Mouse (Mus musculus) midbrain, embryonic 16.5 days (tissue): ENCODE data around the gene Smim6. TPM values are rescaled to one million over a fixed set of nuclear protein-coding genes. Genes with fewer than 3 reads are reported as not detected.

Experiments used
- ATAC-seq: fragments of 200-750 bp; cut with Nextera tagmentation; 2 replicates; pipeline ENCODE4 v1.8.0; 2017; ENCODE audit warnings: moderate TSS enrichment
- H3K27ac ChIP-seq: fragments of 300-500 bp; sonication (generic); 2 replicates; pipeline ENCODE4 v1.5.1; 2014; ENCODE audit warnings: mild to moderate bottlenecking, low read length, mixed read lengths
- H3K27me3 ChIP-seq: fragments of 300-500 bp; sonication (generic); 2 replicates; pipeline ENCODE4 v1.6.1; 2014; ENCODE audit warnings: low read depth, low read length, mixed read lengths; ENCODE audit not compliant: control insufficient read depth, insufficient read depth
- H3K36me3 ChIP-seq: fragments of 300-500 bp; sonication (generic); 2 replicates; pipeline ENCODE4 v1.6.1; 2014; ENCODE audit warnings: mild to moderate bottlenecking, low read length, moderate library complexity, mixed read lengths; ENCODE audit not compliant: control insufficient read depth, insufficient read depth
- H3K4me1 ChIP-seq: fragments of 300-500 bp; sonication (generic); 2 replicates; pipeline ENCODE4 v1.6.1; 2014; ENCODE audit warnings: mild to moderate bottlenecking, low read length, mixed read lengths; ENCODE audit not compliant: control insufficient read depth, insufficient read depth
- H3K4me2 ChIP-seq: fragments of 300-500 bp; sonication (generic); 2 replicates; pipeline ENCODE4 v1.6.1; 2014; ENCODE audit warnings: mild to moderate bottlenecking, low read length, mixed read lengths
- H3K4me3 ChIP-seq: fragments of 300-500 bp; sonication (generic); 2 replicates; pipeline ENCODE4 v1.5.1; 2014; ENCODE audit warnings: low read depth, mild to moderate bottlenecking, low read length, moderate library complexity, mixed read lengths
- H3K9ac ChIP-seq: fragments of 300-500 bp; sonication (generic); 2 replicates; pipeline ENCODE4 v1.6.1; 2014; ENCODE audit warnings: low read depth, low read length, mixed read lengths
- H3K9me3 ChIP-seq: fragments of 300-500 bp; sonication (generic); replicated peaks from 2 replicates; pipeline ENCODE4 v1.6.1; 2014; ENCODE audit warnings: mild to moderate bottlenecking, low read length, mixed read lengths; ENCODE audit not compliant: control insufficient read depth, poor library complexity, severe bottlenecking
- WGBS: fragments of 180-500 bp; shearing (Covaris S2); extraction: QIAGEN DNeasy Blood & Tissue Kit; methylation state at CpG from one replicate; pipeline ENCODE4 v1.1.7; 2014; 5-methylcytosine and 5-hydroxymethylcytosine counted together
- polyA plus RNA-seq: library from polyadenylated mRNA; unstranded; fragments of >200 nt; fragmentation: Nextera tagmentation; extraction: Ambion mirVana; gene quantifications from 2 replicates; pipeline ENCODE4 v1.2.1, GENCODE M21; 2015

The Smim6 gene
- polyA plus RNA-seq, 1 experiment from 2014 or later: 0.44 TPM

DNA sequence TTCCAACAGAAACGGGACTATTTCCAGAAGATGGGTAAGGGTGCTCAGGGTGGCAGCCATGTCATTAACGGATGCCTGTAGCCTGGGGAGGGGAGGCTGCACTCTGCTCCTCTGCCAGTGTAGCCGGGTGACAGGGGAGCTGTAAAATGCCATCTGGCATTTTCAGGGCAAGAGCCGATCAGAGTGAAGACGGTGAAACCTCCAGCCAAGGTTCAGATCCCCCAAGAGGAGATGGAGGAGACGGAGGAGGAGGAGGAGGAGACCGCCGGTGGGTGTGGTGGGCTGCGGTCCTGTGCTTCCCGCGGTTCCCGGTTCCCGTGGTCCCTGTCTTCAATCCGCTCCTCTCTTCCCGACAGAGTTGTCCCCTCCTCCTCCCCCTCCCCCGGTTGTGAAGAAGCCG is 28.6 kb upstream of the Smim6 start:
- Histone ChIP-seq H3K4me2 (no peak overlapping the region), H3K27me3 (no peaks in the 10 kb centered on the region; the same call in none of the 2 replicates), H3K36me3 (no peaks in the 10 kb centered on the region), H3K9ac (no peak overlapping the region), H3K27ac (no peak overlapping the region), H3K4me3 (no peak overlapping the region), H3K4me1 (no peaks in the 10 kb centered on the region), H3K9me3 (no peaks in the 10 kb centered on the region)
- no peak for ATAC-seq
- 36% methylated on average over 17 of the region's 17 CpGs for WGBS

DNA sequence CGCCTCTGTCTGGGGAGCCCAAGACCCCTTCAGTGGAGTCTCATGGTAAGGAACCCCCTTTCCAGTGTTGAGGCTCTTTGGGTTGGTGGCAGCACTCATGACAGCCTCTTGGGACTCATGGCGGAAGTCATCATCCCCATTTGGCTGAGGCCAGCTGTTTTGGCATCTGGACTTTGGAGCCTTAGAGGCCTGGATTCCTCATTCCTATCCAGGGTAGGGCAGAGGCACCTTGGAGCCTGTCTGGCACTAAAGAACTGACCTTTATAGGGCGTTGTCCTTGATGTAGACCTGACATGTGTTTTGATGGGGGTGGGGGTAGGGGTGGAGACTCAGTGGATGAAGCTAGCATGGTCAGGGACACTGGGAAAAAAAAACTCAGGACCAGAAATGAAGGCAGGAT is 27.5 kb upstream of the Smim6 start:
- H3K9ac ChIP-seq: no peak overlapping the region
- no peak overlapping the region for H3K27ac ChIP-seq
- no peak overlapping the region for H3K4me2 ChIP-seq
- no peaks in the 10 kb centered on the region; the same call in none of the 2 replicates for H3K27me3 ChIP-seq
- no peak overlapping the region for H3K4me3 ChIP-seq
- no peak for ATAC-seq
- H3K9me3 ChIP-seq: no peaks in the 10 kb centered on the region
- H3K36me3 ChIP-seq: no peaks in the 10 kb centered on the region
- no peaks in the 10 kb centered on the region for H3K4me1 ChIP-seq
- 90% methylated on average over 3 of the region's 3 CpGs for WGBS

DNA sequence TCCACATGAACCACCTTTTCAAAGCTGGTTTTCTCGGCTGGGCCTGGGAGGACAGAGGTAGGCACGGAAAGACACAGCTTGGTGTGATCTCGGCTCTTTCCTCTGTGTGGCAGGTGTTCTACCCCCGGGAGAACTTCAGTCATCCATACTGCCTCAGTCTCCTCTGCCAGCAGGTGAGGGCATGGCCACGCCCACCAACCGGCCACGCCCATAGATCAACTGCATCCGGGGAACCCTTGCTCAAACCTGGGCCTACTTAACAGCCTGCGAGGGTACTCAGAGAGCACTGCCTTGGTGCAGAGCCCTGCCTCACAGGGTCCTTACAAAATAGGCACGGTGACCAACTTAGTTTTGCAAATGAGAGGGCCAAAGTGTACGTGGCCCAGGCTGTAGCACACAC is 26.5 kb upstream of the Smim6 start:
- 75% methylated on average over 11 of the region's 11 CpGs for WGBS
- Histone ChIP-seq H3K9me3 (no peaks in the 10 kb centered on the region), H3K27me3 (no peaks in the 10 kb centered on the region; the same call in none of the 2 replicates), H3K9ac (no peak overlapping the region), H3K36me3 (no peaks in the 10 kb centered on the region), H3K27ac (no peak overlapping the region), H3K4me2 (no peak overlapping the region), H3K4me1 (no peaks in the 10 kb centered on the region), H3K4me3 (no peak overlapping the region)
- ATAC-seq: no peak

DNA sequence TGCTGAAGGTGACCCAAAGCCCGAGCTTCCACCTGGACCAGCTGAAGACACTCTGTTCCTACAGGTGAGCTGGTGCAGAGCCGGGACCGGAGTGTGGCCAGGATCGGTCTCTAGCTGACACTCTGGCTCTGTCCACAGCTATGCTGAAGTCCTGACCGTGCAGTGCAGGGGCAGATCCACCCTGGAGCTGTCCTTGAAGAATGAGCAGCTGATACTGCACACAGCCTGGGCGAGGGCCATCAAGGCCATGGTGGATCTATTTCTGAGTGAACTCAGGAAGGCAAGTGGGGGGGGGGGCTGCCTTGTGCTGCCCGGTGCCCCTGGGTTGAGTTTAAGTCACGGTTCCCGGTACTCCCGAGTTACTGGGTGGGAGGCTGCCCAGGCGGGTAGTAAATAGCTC is 25.4 kb upstream of the Smim6 start:
- Histone ChIP-seq H3K9me3 (no peaks in the 10 kb centered on the region), H3K36me3 (no peaks in the 10 kb centered on the region), H3K27me3 (no peaks in the 10 kb centered on the region; the same call in none of the 2 replicates), H3K9ac (no peak overlapping the region), H3K4me3 (no peak overlapping the region), H3K27ac (no peak overlapping the region), H3K4me2 (no peak overlapping the region), H3K4me1 (no peaks in the 10 kb centered on the region)
- 90% methylated on average over 11 of the region's 11 CpGs for WGBS
- ATAC-seq: no peak

DNA sequence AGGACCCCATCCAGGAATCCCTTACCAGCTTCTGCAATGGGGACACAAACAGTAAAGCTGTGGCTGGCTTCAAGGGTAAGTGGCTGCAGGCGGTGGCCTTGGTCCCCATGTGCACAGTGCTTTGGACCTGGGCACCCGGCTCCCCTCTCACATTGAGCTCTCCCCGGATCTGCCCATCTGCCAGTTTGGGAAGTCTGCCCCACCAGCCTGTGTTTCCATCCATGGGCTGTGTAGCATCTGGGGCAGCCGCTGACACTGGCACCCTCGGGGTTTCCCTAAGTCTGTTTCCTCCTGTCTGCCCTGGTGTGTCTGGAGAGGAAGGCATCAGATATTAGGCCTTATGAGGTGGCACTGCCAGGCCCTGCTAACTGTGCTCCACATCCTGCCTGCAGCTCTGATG is 23.8 kb upstream of the Smim6 start:
- 76% methylated on average over 5 of the region's 5 CpGs for WGBS
- ATAC-seq: no peak
- no peaks in the 10 kb centered on the region for H3K4me1 ChIP-seq
- no peaks in the 10 kb centered on the region; the same call in 1 of the 2 replicates for H3K27me3 ChIP-seq
- H3K36me3 ChIP-seq: no peaks in the 10 kb centered on the region
- no peaks in the 10 kb centered on the region for H3K9me3 ChIP-seq
- H3K9ac ChIP-seq: no peak overlapping the region
- no peak overlapping the region for H3K4me3 ChIP-seq
- H3K27ac ChIP-seq: no peak overlapping the region
- H3K4me2 ChIP-seq: no peak overlapping the region

DNA sequence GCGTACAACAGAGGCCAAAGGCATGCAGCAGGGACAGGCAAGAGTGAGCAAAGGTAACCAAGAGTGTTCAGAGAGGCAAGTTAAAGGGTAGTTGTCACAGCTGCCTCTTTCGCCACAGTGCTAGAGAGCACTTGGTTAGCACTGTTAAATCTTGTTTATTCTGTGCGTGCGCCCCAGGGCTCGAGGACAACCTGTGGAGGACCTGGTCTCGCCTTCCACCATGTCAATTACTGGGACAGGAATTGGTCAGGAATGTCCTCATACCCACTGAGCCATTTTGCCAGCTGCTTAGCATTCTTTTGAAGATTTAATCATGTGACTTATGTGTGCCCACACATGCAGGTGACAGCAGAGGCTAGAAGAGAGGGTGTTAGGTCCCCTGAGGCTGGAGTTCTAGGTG is 22.7 kb upstream of the Smim6 start:
- Histone ChIP-seq H3K27me3 (no peaks in the 10 kb centered on the region), H3K4me3 (no peak overlapping the region), H3K4me1 (no peaks in the 10 kb centered on the region), H3K9me3 (no peaks in the 10 kb centered on the region), H3K4me2 (no peak overlapping the region), H3K27ac (no peak overlapping the region), H3K36me3 (peaks cover 6% of the 10 kb centered on the region; the same call in 1 of the 2 replicates), H3K9ac (no peak overlapping the region)
- no peak for ATAC-seq
- WGBS: 89% methylated on average over 6 of the region's 6 CpGs

DNA sequence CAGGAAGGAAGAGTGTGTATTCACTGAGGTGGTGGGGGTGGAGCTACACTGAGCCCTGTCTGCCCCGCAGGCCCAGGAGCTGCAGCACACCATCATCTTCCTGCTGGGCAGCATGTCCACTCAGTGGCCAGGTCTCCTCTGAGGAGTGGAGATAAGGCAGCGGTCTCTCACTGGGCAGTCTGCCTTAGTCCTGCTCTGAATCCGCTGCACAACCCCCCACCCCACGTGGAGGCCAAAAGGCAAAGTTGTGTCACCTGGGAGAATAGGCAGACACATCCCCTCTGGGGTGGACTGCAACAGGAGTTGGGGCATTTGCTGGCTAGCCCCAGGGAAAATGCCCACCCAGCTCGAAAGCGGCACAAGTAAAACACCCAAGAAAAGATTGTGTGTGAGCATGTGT is 19.6 kb upstream of the Smim6 start:
- Histone ChIP-seq H3K27me3 (no peaks in the 10 kb centered on the region), H3K4me2 (no peak overlapping the region), H3K4me3 (no peak overlapping the region), H3K9me3 (no peaks in the 10 kb centered on the region), H3K4me1 (no peaks in the 10 kb centered on the region), H3K27ac (no peak overlapping the region), H3K9ac (no peak overlapping the region), H3K36me3 (peaks cover 8% of the 10 kb centered on the region; the same call in 1 of the 2 replicates)
- ATAC-seq: no peak
- 63% methylated on average over 6 of the region's 6 CpGs for WGBS

DNA sequence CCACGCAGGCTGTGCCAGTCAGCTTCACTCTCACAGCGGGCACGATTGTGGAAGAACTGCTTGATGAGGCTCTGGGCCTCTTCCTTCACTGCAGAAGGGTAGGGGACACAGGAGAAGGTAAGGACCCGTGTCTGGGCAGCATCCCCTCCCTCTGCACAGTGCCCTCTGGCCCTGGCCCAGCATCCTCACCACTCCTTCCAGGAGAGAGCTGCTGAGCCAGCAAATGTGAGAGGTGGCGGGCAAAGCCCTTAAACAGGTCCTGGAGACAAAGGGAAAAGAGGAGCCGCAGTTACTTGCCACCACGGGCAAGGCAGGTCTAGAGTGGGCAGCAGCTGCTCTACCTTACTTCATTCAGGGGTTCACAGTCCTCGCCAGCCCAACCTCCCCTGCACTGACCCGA is 18.7 kb upstream of the Smim6 start:
- Histone ChIP-seq H3K27ac (no peak overlapping the region), H3K9ac (no peak overlapping the region), H3K36me3 (peaks cover 8% of the 10 kb centered on the region; the same call in 1 of the 2 replicates), H3K4me3 (no peak overlapping the region), H3K27me3 (no peaks in the 10 kb centered on the region), H3K4me2 (no peak overlapping the region), H3K9me3 (no peaks in the 10 kb centered on the region), H3K4me1 (no peaks in the 10 kb centered on the region)
- no peak for ATAC-seq
- WGBS: 92% methylated on average over 9 of the region's 9 CpGs

DNA sequence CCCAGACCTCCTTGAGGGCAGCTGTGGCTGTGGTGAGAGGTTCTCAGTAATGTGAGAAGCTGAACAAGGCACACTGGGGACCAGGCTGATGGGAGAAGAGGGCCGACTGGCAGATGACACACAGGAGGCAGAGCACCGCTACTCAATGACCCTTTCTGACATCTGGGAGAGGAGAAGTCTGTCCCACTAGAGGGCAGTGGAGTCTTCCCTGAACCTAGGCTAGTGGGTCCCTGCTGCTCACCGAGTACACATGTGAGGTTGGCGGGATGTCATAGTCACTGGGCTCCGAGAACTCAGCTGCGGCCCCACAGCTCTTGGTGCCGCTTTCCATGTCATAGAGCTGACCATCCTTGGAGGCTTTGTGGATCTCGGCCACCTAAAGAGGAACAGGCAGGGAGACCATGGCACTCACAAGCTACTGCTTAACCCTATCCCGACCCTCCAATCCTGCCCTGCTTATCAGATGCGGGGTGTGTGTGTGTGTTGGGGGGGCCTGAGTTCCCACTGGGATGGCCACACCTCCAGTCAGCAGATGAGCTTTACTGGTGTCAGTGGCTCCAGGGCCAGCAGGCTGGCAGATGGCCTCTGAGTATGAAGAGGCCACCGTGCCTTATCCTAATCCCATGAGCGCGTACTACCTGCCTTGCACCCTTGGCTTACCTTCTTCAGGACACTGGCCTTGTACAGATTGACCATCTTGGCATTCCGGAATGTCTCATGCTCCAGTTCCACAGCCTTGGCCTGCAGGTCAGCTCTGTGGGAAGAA is 16.9 kb upstream of the Smim6 start:
- no peak for ATAC-seq
- H3K27me3 ChIP-seq: no peaks in the 10 kb centered on the region
- H3K4me3 ChIP-seq: no peak overlapping the region
- WGBS: 78% methylated on average over 14 of the region's 14 CpGs
- H3K9me3 ChIP-seq: no peaks in the 10 kb centered on the region
- peaks cover 8% of the 10 kb centered on the region; the same call in 1 of the 2 replicates for H3K36me3 ChIP-seq
- H3K4me2 ChIP-seq: no peak overlapping the region
- no peak overlapping the region for H3K9ac ChIP-seq
- no peaks in the 10 kb centered on the region for H3K4me1 ChIP-seq
- no peak overlapping the region for H3K27ac ChIP-seq
